Mouse (Mus musculus): Measurements from ENCODE around the gene Prpf40a. TPM values are rescaled to one million over a fixed set of nuclear protein-coding genes. Genes with fewer than 3 reads are reported as not detected.

The Prpf40a gene
- polyA plus RNA-seq, 1 experiment from 2014 or later = 213 TPM

DNA sequence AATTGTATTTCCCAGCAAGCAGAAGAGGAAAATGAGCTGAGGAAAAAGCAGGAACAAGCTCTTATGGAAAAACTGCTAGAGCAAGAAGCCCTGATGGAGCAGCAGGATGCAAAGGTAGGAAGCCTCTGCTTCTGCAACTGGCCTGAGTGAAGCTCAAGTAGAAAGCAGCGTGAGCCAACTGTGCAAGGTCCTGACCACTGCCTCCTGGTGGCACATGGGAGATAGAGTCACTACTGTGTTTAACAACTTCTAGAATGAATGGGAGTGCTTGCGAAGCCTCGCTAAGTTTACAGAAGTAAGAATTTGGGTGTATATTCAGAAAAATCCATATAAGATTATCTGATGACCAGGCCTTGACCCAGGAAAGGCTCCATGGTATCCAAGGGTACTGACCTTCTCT, 65.1 kb downstream of the Prpf40a start:
- H3K27me3 ChIP-seq (ENCODE audit: control insufficient read depth, insufficient read depth, low read length) = no peaks in the 10 kb centered on the region
- no peak overlapping the region for H3K9ac ChIP-seq (ENCODE audit: low read length)
- ATAC-seq (ENCODE audit: insufficient number of reproducible peaks, low FRiP score, low TSS enrichment, low read depth) (no peak), DNase-seq (ENCODE audit: low spot score) (no peak)
- H3K4me3 ChIP-seq (ENCODE audit: low read depth, low read length) = no peak overlapping the region
- WGBS = 92% methylated on average over 3 of the region's 3 CpGs
- H3K4me2 ChIP-seq (ENCODE audit: low read depth, severe bottlenecking) = no peak overlapping the region
- H3K9me3 ChIP-seq (ENCODE audit: control insufficient read depth, low read length) = no peaks in the 10 kb centered on the region
- no peaks in the 10 kb centered on the region for H3K4me1 ChIP-seq (ENCODE audit: control insufficient read depth, insufficient read depth, low read length)
- no peaks in the 10 kb centered on the region for H3K36me3 ChIP-seq (ENCODE audit: control insufficient read depth, insufficient read depth, low read length)
- H3K27ac ChIP-seq (replicated peaks; ENCODE audit: low read depth, low read length) = no peak overlapping the region

DNA sequence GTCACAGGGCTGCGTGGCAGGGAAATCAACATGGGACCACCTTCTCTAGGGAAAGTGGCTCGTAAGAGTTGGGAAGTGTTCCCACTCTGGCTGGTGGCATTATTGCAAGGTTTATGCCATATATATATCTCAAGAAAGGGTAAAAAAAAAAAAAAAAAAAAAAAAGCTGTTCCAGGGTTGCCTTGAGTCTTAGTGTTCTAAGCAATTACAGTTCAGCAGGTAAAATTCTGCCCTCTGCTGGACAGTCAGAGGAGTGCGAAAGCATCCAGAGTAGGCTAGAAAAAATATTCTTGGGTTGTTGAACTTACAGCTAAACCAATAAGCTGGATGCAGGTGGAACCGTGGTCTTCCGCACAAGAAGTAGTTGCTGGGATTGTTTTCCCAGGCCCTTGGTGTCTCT, 69.3 kb downstream of the Prpf40a start:
- peak; percentile 53 for DNase-seq (ENCODE audit: low spot score)
- Histone ChIP-seq H3K36me3 (ENCODE audit: control insufficient read depth, insufficient read depth, low read length) (peaks cover under 1% of the 10 kb centered on the region), H3K4me2 (ENCODE audit: low read depth, severe bottlenecking) (no peak overlapping the region), H3K4me3 (ENCODE audit: low read depth, low read length) (no peak overlapping the region), H3K9ac (ENCODE audit: low read length) (no peak overlapping the region), H3K27me3 (ENCODE audit: control insufficient read depth, insufficient read depth, low read length) (no peaks in the 10 kb centered on the region), H3K9me3 (ENCODE audit: control insufficient read depth, low read length) (no peaks in the 10 kb centered on the region), H3K27ac (replicated peaks; ENCODE audit: low read depth, low read length) (no peak overlapping the region), H3K4me1 (ENCODE audit: control insufficient read depth, insufficient read depth, low read length) (no peaks in the 10 kb centered on the region)
- 74% methylated on average over 5 of the region's 5 CpGs for WGBS
- ATAC-seq (ENCODE audit: insufficient number of reproducible peaks, low FRiP score, low TSS enrichment, low read depth) = no peak

DNA sequence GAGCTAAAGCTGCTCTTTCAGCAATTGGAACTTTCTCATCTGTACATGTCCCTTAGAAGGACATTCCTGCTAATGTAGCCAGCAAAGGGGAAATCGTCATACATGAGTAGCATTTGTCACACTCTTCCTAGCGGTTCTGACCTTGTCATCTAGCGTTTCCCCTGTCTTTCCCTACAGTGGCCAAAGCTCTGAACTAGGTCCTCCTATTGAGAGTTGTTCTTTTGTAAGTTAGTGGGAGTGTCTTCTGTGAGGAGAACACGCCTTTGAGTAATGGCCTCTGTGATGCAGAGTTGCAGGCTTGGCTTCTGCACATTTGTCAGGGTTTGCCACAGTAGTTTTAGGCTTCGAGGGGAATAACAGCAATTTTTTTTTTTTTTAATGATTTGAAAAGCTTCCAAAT, 82.5 kb downstream of the Prpf40a start:
- DNase-seq (ENCODE audit: low spot score) (no peak), ATAC-seq (ENCODE audit: insufficient number of reproducible peaks, low FRiP score, low TSS enrichment, low read depth) (no peak)
- Histone ChIP-seq H3K9me3 (ENCODE audit: control insufficient read depth, low read length) (no peaks in the 10 kb centered on the region), H3K4me2 (ENCODE audit: low read depth, severe bottlenecking) (no peak overlapping the region), H3K4me1 (ENCODE audit: control insufficient read depth, insufficient read depth, low read length) (no peaks in the 10 kb centered on the region), H3K9ac (ENCODE audit: low read length) (no peak overlapping the region), H3K4me3 (ENCODE audit: low read depth, low read length) (no peak overlapping the region), H3K36me3 (ENCODE audit: control insufficient read depth, insufficient read depth, low read length) (peaks cover 3% of the 10 kb centered on the region; the same call in 1 of the 2 replicates), H3K27me3 (ENCODE audit: control insufficient read depth, insufficient read depth, low read length) (no peaks in the 10 kb centered on the region), H3K27ac (replicated peaks; ENCODE audit: low read depth, low read length) (no peak overlapping the region)
- 84% methylated on average over 5 of the region's 5 CpGs for WGBS

DNA sequence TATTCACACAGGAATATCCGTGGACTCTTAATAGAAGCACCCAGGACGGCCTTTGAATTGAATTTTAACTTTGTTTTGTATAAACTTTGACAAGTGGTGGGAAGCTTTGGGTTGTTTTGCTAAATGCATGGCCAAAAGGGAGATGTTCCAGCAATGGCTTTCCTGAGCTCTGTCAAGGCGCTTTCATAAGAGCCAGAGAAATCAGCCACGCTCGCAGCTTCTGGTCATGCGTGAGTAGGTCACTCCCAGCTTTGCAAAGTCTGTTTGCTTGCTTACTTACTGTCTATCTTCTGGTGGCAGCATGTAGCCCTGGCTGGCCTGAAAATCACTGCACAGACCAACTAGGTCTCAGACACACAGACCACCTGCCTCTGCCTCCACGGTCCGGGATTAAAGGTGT, 84.6 kb downstream of the Prpf40a start:
- WGBS = 96% methylated on average over 8 of the region's 8 CpGs
- no peak overlapping the region for H3K9ac ChIP-seq (ENCODE audit: low read length)
- peaks cover 3% of the 10 kb centered on the region; the same call in 1 of the 2 replicates for H3K36me3 ChIP-seq (ENCODE audit: control insufficient read depth, insufficient read depth, low read length)
- no peak overlapping the region for H3K4me3 ChIP-seq (ENCODE audit: low read depth, low read length)
- H3K27ac ChIP-seq (replicated peaks; ENCODE audit: low read depth, low read length) = no peak overlapping the region
- ATAC-seq (ENCODE audit: insufficient number of reproducible peaks, low FRiP score, low TSS enrichment, low read depth) = no peak
- H3K9me3 ChIP-seq (ENCODE audit: control insufficient read depth, low read length) = no peaks in the 10 kb centered on the region
- H3K27me3 ChIP-seq (ENCODE audit: control insufficient read depth, insufficient read depth, low read length) = no peaks in the 10 kb centered on the region
- no peak for DNase-seq (ENCODE audit: low spot score)
- H3K4me2 ChIP-seq (ENCODE audit: low read depth, severe bottlenecking) = no peak overlapping the region
- H3K4me1 ChIP-seq (ENCODE audit: control insufficient read depth, insufficient read depth, low read length) = no peaks in the 10 kb centered on the region

DNA sequence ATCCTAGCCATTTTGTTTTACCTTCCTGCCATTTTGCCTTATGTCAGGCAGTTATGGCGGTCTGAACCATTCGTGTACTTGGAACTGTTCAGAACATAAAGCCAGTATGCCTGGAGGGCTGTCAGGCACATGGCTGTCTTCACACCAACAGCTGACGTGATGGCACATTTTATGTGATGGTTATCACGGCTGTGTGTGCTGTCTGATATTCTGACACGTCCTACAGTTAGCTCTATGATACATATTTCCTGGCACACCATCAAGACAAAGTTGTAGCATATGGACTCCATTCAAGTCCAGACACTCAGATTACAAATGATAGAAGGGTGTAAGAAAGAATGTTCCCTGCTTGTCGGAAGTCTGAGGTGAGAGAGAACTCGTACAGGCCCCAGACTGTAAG, 85.0 kb downstream of the Prpf40a start:
- WGBS = 89% methylated on average over 7 of the region's 7 CpGs
- Histone ChIP-seq H3K4me1 (ENCODE audit: control insufficient read depth, insufficient read depth, low read length) (no peaks in the 10 kb centered on the region), H3K9ac (ENCODE audit: low read length) (no peak overlapping the region), H3K9me3 (ENCODE audit: control insufficient read depth, low read length) (no peaks in the 10 kb centered on the region), H3K27me3 (ENCODE audit: control insufficient read depth, insufficient read depth, low read length) (no peaks in the 10 kb centered on the region), H3K36me3 (ENCODE audit: control insufficient read depth, insufficient read depth, low read length) (peaks cover 3% of the 10 kb centered on the region; the same call in 1 of the 2 replicates), H3K27ac (replicated peaks; ENCODE audit: low read depth, low read length) (no peak overlapping the region), H3K4me2 (ENCODE audit: low read depth, severe bottlenecking) (no peak overlapping the region), H3K4me3 (ENCODE audit: low read depth, low read length) (no peak overlapping the region)
- no peak for ATAC-seq (ENCODE audit: insufficient number of reproducible peaks, low FRiP score, low TSS enrichment, low read depth)
- DNase-seq (ENCODE audit: low spot score) = no peak

DNA sequence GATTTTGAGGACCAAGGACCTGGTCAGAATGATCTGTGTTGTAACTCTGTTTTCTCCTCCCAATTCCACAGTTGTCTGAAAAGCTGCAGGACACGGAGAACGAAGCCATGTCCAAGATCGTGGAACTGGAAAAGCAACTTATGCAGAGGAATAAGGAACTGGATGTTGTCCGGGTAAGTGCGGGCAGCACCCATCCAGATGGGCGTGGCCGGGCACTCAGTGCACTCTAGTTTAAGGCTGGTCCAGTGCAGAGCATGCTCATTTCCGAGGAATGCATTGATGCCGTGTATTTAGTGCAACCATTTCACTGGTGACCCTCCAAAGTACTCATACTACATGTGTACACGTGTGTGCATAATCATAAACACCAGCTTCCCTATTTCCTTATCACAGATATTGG, 85.7 kb downstream of the Prpf40a start:
- Histone ChIP-seq H3K4me2 (ENCODE audit: low read depth, severe bottlenecking) (no peak overlapping the region), H3K27ac (replicated peaks; ENCODE audit: low read depth, low read length) (no peak overlapping the region), H3K9ac (ENCODE audit: low read length) (no peak overlapping the region), H3K4me3 (ENCODE audit: low read depth, low read length) (no peak overlapping the region), H3K36me3 (ENCODE audit: control insufficient read depth, insufficient read depth, low read length) (peaks cover 3% of the 10 kb centered on the region; the same call in 1 of the 2 replicates), H3K4me1 (ENCODE audit: control insufficient read depth, insufficient read depth, low read length) (no peaks in the 10 kb centered on the region), H3K9me3 (ENCODE audit: control insufficient read depth, low read length) (no peaks in the 10 kb centered on the region), H3K27me3 (ENCODE audit: control insufficient read depth, insufficient read depth, low read length) (no peaks in the 10 kb centered on the region)
- DNase-seq (ENCODE audit: low spot score) = no peak
- 88% methylated on average over 10 of the region's 10 CpGs for WGBS
- ATAC-seq (ENCODE audit: insufficient number of reproducible peaks, low FRiP score, low TSS enrichment, low read depth) = no peak

DNA sequence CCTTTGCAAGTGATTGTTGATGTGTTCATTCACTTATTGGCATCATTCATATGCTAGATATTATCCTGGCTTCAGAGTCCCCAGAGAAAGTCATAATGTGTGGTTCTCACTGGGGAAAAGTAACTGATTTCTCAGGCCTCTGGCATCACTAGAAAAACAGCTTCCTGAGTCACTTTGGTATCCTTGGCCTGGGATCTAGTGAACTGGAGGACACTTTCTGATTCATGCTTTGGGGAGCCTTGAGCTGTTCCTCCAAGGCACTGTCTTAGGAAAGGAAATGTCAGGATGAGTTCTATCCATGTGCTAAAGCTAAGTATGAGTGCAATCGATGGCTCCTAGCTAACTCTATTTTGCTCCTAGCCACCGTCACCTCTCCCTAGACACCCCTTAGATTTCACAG, 88.2 kb downstream of the Prpf40a start:
- H3K36me3 ChIP-seq (ENCODE audit: control insufficient read depth, insufficient read depth, low read length) = peaks cover 3% of the 10 kb centered on the region; the same call in 1 of the 2 replicates
- H3K9ac ChIP-seq (ENCODE audit: low read length) = no peak overlapping the region
- H3K4me3 ChIP-seq (ENCODE audit: low read depth, low read length) = no peak overlapping the region
- no peak for ATAC-seq (ENCODE audit: insufficient number of reproducible peaks, low FRiP score, low TSS enrichment, low read depth)
- WGBS = 95% methylated on average over 2 of the region's 2 CpGs
- H3K27ac ChIP-seq (replicated peaks; ENCODE audit: low read depth, low read length) = no peak overlapping the region
- no peak overlapping the region for H3K4me2 ChIP-seq (ENCODE audit: low read depth, severe bottlenecking)
- no peaks in the 10 kb centered on the region for H3K27me3 ChIP-seq (ENCODE audit: control insufficient read depth, insufficient read depth, low read length)
- no peak for DNase-seq (ENCODE audit: low spot score)
- H3K4me1 ChIP-seq (ENCODE audit: control insufficient read depth, insufficient read depth, low read length) = no peaks in the 10 kb centered on the region
- H3K9me3 ChIP-seq (ENCODE audit: control insufficient read depth, low read length) = no peaks in the 10 kb centered on the region

DNA sequence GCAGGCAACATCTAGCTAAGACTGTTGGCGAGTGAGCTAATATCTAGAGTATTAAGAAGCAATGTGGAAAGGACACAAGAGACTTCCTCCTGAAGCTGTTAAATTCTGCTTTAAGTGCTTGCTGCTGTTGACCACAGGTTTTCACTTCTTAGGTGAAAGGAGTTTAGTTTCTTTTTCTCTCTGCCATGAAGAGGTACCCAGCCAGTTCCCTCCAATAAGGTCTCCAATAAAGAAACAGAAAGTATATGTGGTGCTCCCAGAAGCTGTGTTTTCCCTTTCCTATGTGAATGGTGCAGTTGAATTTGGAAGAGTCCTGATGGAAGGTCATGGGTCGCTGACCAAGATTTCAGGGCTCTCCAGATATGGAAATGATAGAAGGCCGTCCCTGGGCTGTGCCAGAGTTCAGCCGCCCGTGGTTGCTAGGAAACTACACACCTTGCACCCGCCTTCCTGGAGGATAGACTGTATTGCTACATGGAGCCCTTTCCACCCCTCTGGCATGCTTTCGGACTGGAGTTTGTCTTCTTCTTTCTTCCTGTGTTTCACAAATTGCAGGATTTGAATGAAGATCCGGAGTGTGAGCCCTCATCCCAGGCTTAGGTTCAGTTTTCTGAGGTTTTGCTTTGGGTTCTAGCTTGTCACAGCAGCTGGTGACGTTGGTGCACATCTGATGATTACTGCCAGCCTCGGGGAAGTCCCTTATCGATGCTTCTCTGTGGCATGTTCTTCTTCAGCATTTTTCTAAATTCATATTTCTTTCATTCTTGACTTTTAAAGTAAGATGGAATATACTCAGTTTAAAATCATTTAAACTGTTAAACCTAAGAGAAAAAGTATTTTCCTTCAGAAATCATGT, 89.0 kb downstream of the Prpf40a start:
- no peak overlapping the region for H3K4me2 ChIP-seq (ENCODE audit: low read depth, severe bottlenecking)
- ATAC-seq (ENCODE audit: insufficient number of reproducible peaks, low FRiP score, low TSS enrichment, low read depth) (no peak), DNase-seq (ENCODE audit: low spot score) (no peak)
- H3K9me3 ChIP-seq (ENCODE audit: control insufficient read depth, low read length) = no peaks in the 10 kb centered on the region
- no peak overlapping the region for H3K4me3 ChIP-seq (ENCODE audit: low read depth, low read length)
- WGBS = 91% methylated on average over 11 of the region's 11 CpGs
- H3K36me3 ChIP-seq (ENCODE audit: control insufficient read depth, insufficient read depth, low read length) = no peaks in the 10 kb centered on the region; the same call in 1 of the 2 replicates
- no peaks in the 10 kb centered on the region for H3K27me3 ChIP-seq (ENCODE audit: control insufficient read depth, insufficient read depth, low read length)
- H3K9ac ChIP-seq (ENCODE audit: low read length) = no peak overlapping the region
- no peaks in the 10 kb centered on the region for H3K4me1 ChIP-seq (ENCODE audit: control insufficient read depth, insufficient read depth, low read length)
- no peak overlapping the region for H3K27ac ChIP-seq (replicated peaks; ENCODE audit: low read depth, low read length)

Measured in limb, embryonic 11.5 days (tissue).